Mouse (Mus musculus): ENCODE measurements around the gene Krt27.

Krt27 gene

GRCm38 (mm10) chr11:99351004-99351403, at the start of gene Krt27:
Gene Krt27 (minus strand): TSS chr11:99351104.
- in situ Hi-C loops (cut with MboI, MseI) = no loop called here

GRCm38 (mm10) chr11:99399956-99400549, 49.1 kb upstream of the Krt27 start:
- in situ Hi-C loops (cut with MboI, MseI) = no loop called here

- in situ Hi-C loops (cut with MboI, MseI) = no loop called here
Observed at GRCm38 (mm10) chr11:99398832-99399231, 47.9 kb upstream of the Krt27 start.

- in situ Hi-C loops (cut with MboI, MseI) = no loop called here
Observed at GRCm38 (mm10) chr11:99398084-99398483, 47.2 kb upstream of the Krt27 start.

- in situ Hi-C loops (cut with MboI, MseI) = no loop called here
Observed at GRCm38 (mm10) chr11:99396661-99397060, 45.8 kb upstream of the Krt27 start.

GRCm38 (mm10) chr11:99396034-99396433, 45.1 kb upstream of the Krt27 start:
- in situ Hi-C loops (cut with MboI, MseI) = no loop called here

- in situ Hi-C loops (cut with MboI, MseI) = no loop called here
Observed at GRCm38 (mm10) chr11:99392492-99392891, 41.6 kb upstream of the Krt27 start.

GRCm38 (mm10) chr11:99391375-99391774, 40.5 kb upstream of the Krt27 start:
- in situ Hi-C loops (cut with MboI, MseI) = no loop called here

GRCm38 (mm10) chr11:99390866-99391265, 40.0 kb upstream of the Krt27 start:
- in situ Hi-C loops (cut with MboI, MseI) = no loop called here

GRCm38 (mm10) chr11:99389264-99389663, 38.4 kb upstream of the Krt27 start, which contains the start of gene Krt10:
Gene Krt10 (minus strand): TSS chr11:99389364.
- in situ Hi-C loops (cut with MboI, MseI) = loop anchor here (10.0 kb wide), 1 partner anchor 204 kb away; no protein-coding TSS in a partner anchor

GRCm38 (mm10) chr11:99388661-99389060, 37.8 kb upstream of the Krt27 start:
- in situ Hi-C loops (cut with MboI, MseI) = loop anchor here (10.0 kb wide), 1 partner anchor 204 kb away; no protein-coding TSS in a partner anchor

GRCm38 (mm10) chr11:99385813-99386721, 35.2 kb upstream of the Krt27 start:
- in situ Hi-C loops (cut with MboI, MseI) = loop anchor here (10.0 kb wide), 1 partner anchor 201 kb away; no protein-coding TSS in a partner anchor

- in situ Hi-C loops (cut with MboI, MseI) = no loop called here
Observed at GRCm38 (mm10) chr11:99379568-99379967, 28.7 kb upstream of the Krt27 start.

GRCm38 (mm10) chr11:99374803-99375202, 23.9 kb upstream of the Krt27 start, which contains the start of gene Krt28:
Gene Krt28 (minus strand): TSS chr11:99374903.
- in situ Hi-C loops (cut with MboI, MseI) = no loop called here

- in situ Hi-C loops (cut with MboI, MseI) = no loop called here
Observed at GRCm38 (mm10) chr11:99369853-99370451, 19.0 kb upstream of the Krt27 start.

- in situ Hi-C loops (cut with MboI, MseI) = no loop called here
Observed at GRCm38 (mm10) chr11:99369229-99369628, 18.3 kb upstream of the Krt27 start.

- in situ Hi-C loops (cut with MboI, MseI) = no loop called here
Observed at GRCm38 (mm10) chr11:99366791-99367190, 15.9 kb upstream of the Krt27 start.

GRCm38 (mm10) chr11:99364412-99364811, 13.5 kb upstream of the Krt27 start:
- in situ Hi-C loops (cut with MboI, MseI) = no loop called here

- in situ Hi-C loops (cut with MboI, MseI) = no loop called here
Observed at GRCm38 (mm10) chr11:99361423-99361822, 10.5 kb upstream of the Krt27 start.

- in situ Hi-C loops (cut with MboI, MseI) = no loop called here
Observed at GRCm38 (mm10) chr11:99339299-99339847, 11.5 kb downstream of the Krt27 start.

GRCm38 (mm10) chr11:99337866-99338265, 13.0 kb downstream of the Krt27 start, which contains the start of gene Krt26:
Gene Krt26 (minus strand): TSS chr11:99337966.
- in situ Hi-C loops (cut with MboI, MseI) = no loop called here

GRCm38 (mm10) chr11:99333426-99333825, 17.5 kb downstream of the Krt27 start:
- in situ Hi-C loops (cut with MboI, MseI) = no loop called here
